Mouse (Mus musculus): ENCODE data around the gene Notch4.
A peak's percentile ranks its signal among the peaks of the same experiment; 100 is the strongest.

The Notch4 gene

GRCm38 (mm10) chr17:34627943-34628643 is 64.0 kb downstream of the Notch4 start, which contains the start of gene Ppt2:
Gene Ppt2 (minus strand): TSS chr17:34628510.
- DNase-seq, result peak; percentile 70

GRCm38 (mm10) chr17:34628644-34628967 is 64.5 kb downstream of the Notch4 start:
- DNase-seq, result no peak

- DNase-seq, result no peak
These were observed 65.2 kb downstream of the Notch4 start, which contains the start of gene Prrt1 for GRCm38 (mm10) chr17:34629221-34629751. Gene Prrt1 (plus strand): TSS chr17:34629533.

- no peak for DNase-seq
These were observed 65.9 kb downstream of the Notch4 start for GRCm38 (mm10) chr17:34629796-34630603.

- DNase-seq, result no peak
These were observed 66.8 kb downstream of the Notch4 start for GRCm38 (mm10) chr17:34630761-34631301.

- no peak for DNase-seq
These were observed 67.6 kb downstream of the Notch4 start for GRCm38 (mm10) chr17:34631647-34632046.

GRCm38 (mm10) chr17:34632261-34632691 is 68.2 kb downstream of the Notch4 start:
- DNase-seq, result peak; percentile 87

- no peak for DNase-seq
These were observed 71.6 kb downstream of the Notch4 start for GRCm38 (mm10) chr17:34635671-34636070.

GRCm38 (mm10) chr17:34637459-34637858 is 73.4 kb downstream of the Notch4 start:
- no peak for DNase-seq
